Mouse (Mus musculus) liver, embryonic 18 days (tissue): ENCODE data around the gene Vmn1r191. TPM values are rescaled to one million over a fixed set of nuclear protein-coding genes. Genes with fewer than 3 reads are reported as not detected.

Experiments
- polyA plus RNA-seq: library from polyadenylated mRNA; depleted of rRNA; stranded (reverse); fragments of >200 nt; gene quantifications from 2 replicates; pipeline ENCODE4 v1.2.3, GENCODE M21; 2012; rRNA removed

The Vmn1r191 gene
- not detected in 2 replicates for polyA plus RNA-seq

DNA sequence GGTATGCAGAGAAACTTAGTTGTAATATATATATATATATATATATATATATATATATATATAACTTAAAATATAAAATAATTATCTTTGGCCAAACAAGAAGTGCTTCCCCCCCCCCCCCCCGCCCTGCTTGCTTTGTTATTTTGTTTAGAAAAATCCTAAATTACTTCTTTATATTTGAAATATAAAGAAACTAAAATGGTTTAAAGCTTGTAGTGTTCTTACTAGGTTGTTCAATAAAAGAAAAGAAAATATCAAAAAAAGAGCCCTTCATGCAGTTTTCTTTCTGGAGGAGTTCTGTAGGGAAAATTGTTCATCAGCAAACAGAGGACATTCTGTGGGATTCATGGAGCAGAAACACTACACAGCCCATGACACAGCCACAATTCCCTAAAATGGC lies at the start of gene Vmn1r191:
TSS of gene Vmn1r191 (minus strand) at position 101 of the 400 bp plus-strand sequence.

GRCm38 (mm10) chr13:22223060-22223459 lies 39.3 kb upstream of the Vmn1r191 start, which contains the start of gene Vmn1r193:
Gene Vmn1r193, minus strand, starts transcription at chr13:22223160.

DNA sequence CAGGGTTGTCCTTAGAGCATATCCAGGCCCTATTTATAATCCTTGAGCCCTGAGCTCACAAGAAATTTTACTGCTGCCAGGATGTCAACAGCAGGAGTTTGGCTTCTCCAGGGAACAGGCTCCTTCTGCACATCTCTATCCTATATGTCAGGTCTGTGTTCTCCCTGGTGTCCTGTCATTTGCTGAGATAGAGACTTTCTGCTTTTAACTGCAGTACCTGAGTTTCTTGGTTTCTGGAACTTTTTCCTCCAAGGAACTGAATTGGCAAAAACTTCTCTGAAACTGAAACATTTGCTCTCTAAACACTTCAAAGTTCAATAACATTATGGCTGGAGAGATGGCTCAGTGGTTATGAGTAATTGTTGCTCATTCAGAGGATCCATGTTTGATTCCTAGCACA lies 7.3 kb upstream of the Vmn1r191 start, which contains the start of gene Vmn1r192:
TSS of gene Vmn1r192 (minus strand) at position 101 of the 400 bp plus-strand sequence.

Other genes starting within 250 kb of the Vmn1r191 start
- 0.38 and 0.39 TPM in 2 replicates for gene Zfp184, start 238.9 kb downstream of the Vmn1r191 start, polyA plus RNA-seq
- not detected in 2 replicates for gene Pom121l2, start 202.8 kb downstream of the Vmn1r191 start, polyA plus RNA-seq
- gene Prss16, start 174.2 kb downstream of the Vmn1r191 start, polyA plus RNA-seq = 1.2 and 1.3 TPM in 2 replicates
- 3.6 and 4.4 TPM in 2 replicates for gene Hist1h2ah, start 148.4 kb downstream of the Vmn1r191 start, polyA plus RNA-seq
- gene Hist1h2bk, start 148.1 kb downstream of the Vmn1r191 start, polyA plus RNA-seq = 6.7 and 11.4 TPM in 2 replicates
- 42.8 and 103 TPM in 2 replicates for gene Hist1h4i, start 142.6 kb downstream of the Vmn1r191 start, polyA plus RNA-seq
- 13.6 and 14.3 TPM in 2 replicates for gene Hist1h2ag, start 141.0 kb downstream of the Vmn1r191 start, polyA plus RNA-seq
- 7.7 and 11.4 TPM in 2 replicates for gene Hist1h2bj, start 140.8 kb downstream of the Vmn1r191 start, polyA plus RNA-seq
- not detected in 2 replicates for gene Vmn1r188, start 99.5 kb downstream of the Vmn1r191 start, polyA plus RNA-seq
- gene Vmn1r189, start 78.1 kb downstream of the Vmn1r191 start, polyA plus RNA-seq = not detected in 2 replicates
- gene Vmn1r192, start 7.2 kb upstream of the Vmn1r191 start, polyA plus RNA-seq = not detected in 2 replicates
- gene Vmn1r193, start 39.2 kb upstream of the Vmn1r191 start, polyA plus RNA-seq = not detected in 2 replicates
- gene Vmn1r194, start 60.2 kb upstream of the Vmn1r191 start, polyA plus RNA-seq = not detected in 2 replicates
- not detected in 2 replicates for gene Vmn1r195, start 86.6 kb upstream of the Vmn1r191 start, polyA plus RNA-seq
- not detected in 2 replicates for gene Vmn1r196, start 106.0 kb upstream of the Vmn1r191 start, polyA plus RNA-seq
- not detected in 2 replicates for gene Vmn1r197, start 140.6 kb upstream of the Vmn1r191 start, polyA plus RNA-seq
- not detected in 2 replicates for gene Vmn1r198, start 166.4 kb upstream of the Vmn1r191 start, polyA plus RNA-seq
- not detected in 2 replicates for gene Vmn1r199, start 195.8 kb upstream of the Vmn1r191 start, polyA plus RNA-seq
- not detected in 2 replicates for gene Vmn1r200, start 206.4 kb upstream of the Vmn1r191 start, polyA plus RNA-seq